Mouse (Mus musculus): ENCODE data around the gene D17H6S53E.
A peak's percentile ranks its signal among the peaks of the same experiment; 100 is the strongest.
"Not testable (repeated sequence)": the region's sequence is repeated elsewhere in the genome, so short reads cannot be mapped to it uniquely, and the experiment has no call there.

The D17H6S53E gene

DNA sequence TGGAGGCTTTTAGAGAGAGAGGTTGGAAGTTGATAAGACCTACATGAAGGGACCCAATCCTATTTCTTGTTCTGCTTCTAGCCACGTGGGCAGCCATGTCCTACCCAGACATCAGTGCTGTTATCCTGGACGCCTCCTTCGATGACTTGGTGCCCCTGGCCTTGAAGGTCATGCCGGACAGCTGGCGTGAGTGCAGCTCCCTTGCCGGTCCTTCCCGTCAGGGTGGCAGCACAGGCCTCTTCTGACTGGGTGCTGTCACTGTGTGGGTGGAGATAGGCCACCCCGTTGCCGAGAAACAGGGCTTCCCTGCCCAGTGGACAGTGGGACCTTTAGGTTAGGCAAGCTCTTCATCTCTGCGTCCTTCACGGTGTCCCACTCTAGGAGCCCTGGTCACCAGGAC lies 25.0 kb upstream of the D17H6S53E start:
- DNase-seq (ENCODE audit: low read depth, low spot score) = no peak

DNA sequence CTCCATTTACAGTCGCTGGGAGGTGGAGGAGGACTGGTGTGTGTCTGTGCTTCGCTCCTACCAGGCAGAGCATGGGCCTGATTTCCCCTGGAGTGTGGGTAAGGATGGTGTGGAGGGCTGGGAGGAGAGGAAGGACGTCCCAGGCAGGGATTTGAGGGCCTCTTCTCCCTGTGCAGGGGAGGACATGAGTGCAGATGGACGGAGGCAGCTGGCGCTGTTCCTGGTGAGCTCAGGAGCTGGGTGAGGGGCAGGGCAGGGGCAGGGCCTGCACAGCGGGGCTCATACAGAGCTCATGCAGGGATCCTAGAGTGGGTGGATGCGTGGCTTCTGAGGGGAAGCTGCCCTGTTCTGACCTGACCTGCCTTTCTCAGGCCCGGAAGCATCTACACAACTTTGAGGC lies 23.9 kb upstream of the D17H6S53E start:
- no peak for DNase-seq (ENCODE audit: low read depth, low spot score)

DNA sequence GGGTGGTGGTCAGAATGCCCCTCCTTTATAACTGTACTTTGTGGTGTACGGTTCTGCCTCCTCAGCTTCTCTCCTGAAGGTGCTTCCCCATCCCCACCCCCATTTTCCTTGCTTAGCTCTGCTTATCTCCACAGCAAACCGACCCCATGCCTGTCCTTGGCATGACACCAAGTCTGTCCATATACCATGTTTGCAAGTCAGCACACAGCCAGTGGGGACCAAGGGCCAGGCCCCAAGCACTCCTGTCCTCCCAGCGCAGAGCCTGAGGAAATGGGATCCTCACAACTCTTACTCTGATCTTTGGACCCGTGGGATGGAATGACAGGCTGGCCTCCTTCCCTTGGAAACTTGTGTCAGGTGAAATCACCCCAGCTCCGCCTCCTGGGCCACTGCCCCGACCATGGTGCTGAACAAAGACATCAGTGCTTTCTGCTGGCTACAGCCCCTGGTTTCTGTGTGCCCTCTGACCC lies 22.9 kb upstream of the D17H6S53E start:
- no peak for DNase-seq (ENCODE audit: low read depth, low spot score)

DNA sequence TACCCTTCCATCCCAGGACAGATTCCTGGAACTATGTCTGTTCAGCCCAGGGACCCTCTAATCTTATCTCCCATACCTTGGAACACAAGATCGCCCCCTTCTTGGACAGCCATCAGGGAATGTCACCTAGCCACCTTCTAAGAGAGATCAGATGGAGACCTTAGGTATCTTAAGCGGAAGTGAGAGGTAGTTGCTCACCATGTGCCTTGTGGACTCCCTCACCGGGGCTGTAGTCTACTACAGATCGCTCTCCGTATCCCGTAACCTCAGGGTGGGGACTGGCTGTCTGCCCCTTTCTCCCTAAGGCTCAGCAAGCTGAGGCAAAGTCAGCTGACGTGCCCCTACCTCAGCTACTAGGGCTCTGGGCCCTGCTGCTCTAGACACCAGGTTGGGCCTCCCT lies 22.1 kb upstream of the D17H6S53E start:
- no peak for DNase-seq (ENCODE audit: low read depth, low spot score)

DNA sequence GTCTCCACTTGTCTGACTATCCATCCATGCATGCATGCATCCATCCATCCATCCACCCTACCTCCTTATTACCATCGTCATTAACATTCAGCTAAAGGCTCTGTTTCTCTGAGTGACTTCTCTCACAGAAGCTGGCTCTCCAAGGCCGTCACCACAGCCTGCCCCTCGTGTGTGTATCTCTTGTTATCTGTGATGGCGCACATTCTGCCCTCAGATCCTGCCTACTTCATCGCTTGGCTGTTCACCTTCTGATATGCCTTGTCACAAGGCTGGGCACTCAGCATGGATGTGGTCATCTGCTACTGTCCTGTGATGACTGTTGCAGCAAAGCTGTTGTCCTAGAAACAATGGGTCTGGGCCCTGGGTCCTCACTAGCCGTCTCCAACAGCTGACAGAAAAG lies 21.4 kb upstream of the D17H6S53E start:
- no peak for DNase-seq (ENCODE audit: low read depth, low spot score)

DNA sequence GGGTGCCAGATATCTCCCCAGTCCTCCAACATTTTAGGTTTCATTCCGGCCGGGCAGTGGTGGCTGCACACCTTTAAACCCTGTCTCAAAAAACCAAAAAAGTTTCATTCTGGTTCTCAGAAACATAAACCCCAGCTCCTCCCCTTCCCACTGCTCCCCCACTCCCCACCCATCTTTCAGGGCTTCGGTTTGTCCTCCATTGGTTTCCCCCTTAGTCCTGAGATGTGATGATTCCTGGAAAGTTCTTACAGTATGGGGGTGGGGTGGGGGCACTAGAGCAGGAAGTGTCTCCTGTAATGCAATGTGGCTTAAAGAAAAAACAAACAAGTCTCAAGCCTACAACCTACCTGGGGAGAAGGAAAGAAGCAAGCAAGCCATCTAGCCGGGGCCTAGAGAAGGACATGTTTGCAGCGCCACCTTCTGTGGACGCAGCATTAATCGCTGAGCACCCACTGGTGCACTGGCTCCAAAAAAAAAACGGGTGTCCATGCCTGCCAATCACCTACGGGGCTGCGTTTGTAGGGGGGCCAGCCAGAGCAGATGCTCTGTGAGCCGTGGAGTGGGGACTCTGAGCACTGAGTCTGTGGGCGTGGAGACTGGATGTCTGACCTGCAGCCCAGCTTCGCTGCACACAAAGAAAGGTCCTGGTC lies 20.3 kb upstream of the D17H6S53E start:
- DNase-seq (ENCODE audit: low read depth, low spot score) = no peak

DNA sequence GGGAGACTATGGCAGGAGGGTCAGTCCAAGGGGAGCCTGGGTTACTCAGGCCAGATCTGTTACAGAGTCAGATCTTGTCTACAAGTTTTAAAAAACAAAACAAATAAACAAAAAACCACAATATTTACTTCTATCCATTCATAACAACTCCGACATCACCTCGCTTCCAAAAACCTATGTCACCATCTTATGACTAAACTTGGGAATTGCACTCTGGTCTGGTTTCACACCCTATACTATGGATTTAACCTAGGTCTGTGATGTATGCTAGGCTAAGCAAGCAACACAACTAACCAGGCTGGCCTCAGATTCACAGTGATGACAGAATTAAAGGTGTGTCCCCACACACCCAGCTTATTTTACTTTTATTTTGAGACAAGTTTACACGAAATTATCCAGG lies 19.7 kb upstream of the D17H6S53E start:
- no peak for DNase-seq (ENCODE audit: low read depth, low spot score)

DNA sequence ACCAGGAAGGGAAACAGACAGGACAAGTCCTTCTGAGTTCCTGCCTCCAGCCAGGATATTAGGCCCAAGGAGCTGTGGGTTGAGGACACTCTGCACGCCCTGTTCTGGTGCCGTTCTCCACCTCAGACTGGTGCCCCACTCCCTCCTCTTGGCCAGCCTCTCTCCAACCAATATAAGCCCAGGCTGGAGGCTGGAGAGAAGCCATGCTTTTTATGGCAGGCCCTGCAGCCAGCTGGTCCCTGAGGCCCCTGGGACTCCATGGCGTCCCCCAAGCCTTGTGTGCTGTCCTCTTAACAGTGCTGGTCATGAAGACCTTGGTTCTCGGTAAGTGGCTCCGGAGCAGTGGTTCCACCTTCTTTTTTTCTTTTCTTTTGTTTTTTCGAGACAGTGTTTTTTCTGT lies 18.1 kb upstream of the D17H6S53E start, which contains the start of gene Ly6g5c:
Gene Ly6g5c (plus strand): TSS at position 183 of the 400 bp plus-strand sequence.
- no peak for DNase-seq (ENCODE audit: low read depth, low spot score)

DNA sequence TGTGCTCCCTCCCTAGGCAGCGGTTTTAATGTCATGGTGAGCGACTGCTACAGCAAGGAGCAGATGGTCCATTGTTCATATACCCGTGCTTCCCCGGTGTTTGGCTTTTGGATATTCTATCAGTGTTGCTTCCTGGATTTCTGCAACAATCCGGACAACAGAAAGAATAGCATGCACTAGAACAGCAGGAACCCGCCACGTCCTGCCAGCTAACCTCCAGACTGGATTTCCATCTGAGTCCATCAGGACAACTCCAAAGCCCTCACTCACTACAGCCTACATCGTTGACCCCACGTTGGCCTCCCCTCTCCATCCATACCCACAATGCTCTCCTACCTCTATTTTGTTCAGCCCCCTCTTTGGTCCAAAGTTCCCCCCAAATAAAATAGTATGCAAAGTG lies 14.4 kb upstream of the D17H6S53E start:
- DNase-seq (ENCODE audit: low read depth, low spot score) = no peak

DNA sequence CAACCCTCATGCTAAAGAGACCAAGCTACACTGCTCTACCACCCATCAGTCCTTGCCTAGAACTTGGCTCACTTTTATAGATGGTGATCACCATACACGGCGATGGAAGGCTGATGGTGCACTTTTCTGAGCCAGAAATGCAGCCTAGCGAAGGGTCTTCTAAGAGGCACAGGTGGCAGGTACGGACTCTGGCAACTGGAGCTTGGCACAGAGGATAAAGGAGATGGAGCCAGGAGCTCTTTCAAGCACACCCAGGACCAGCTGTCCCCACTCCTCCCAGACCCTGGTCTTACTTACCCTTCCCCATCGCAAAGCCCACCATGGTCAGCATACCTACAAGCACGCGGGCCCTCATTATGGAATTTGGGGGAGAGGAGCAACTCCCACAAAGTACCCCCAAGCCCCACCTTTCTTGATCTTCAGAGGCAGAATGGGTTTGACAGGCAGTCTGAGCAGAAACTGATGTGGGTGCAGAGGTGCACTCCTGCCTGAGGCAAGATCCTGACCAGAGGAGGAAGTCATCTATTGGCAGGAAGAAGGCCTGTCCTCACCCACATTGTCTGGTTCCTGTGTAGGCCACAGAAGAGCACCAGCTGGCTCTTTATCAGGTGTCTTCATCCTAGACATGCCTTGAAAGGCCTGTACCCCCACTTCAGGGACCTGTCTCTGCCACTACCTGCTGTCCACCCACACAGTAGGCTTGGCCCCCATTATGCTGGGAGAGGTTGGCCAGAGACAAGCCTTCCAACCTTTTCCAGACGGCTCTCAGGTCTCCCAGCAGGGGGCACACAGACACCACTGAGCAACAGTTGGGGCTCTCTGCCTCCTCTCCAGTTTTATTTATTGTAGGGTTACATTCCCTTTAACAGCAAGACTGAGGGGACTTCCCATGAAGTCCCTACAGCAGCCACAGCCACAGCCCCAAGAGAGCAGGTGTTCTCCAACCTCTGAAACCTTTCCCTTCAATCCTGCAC lies 10.8 kb upstream of the D17H6S53E start, which contains the start of gene Ly6g5b:
Gene Ly6g5b (minus strand): TSS at position 383 of the 974 bp plus-strand sequence.
- no peak for DNase-seq (ENCODE audit: low read depth, low spot score)

DNA sequence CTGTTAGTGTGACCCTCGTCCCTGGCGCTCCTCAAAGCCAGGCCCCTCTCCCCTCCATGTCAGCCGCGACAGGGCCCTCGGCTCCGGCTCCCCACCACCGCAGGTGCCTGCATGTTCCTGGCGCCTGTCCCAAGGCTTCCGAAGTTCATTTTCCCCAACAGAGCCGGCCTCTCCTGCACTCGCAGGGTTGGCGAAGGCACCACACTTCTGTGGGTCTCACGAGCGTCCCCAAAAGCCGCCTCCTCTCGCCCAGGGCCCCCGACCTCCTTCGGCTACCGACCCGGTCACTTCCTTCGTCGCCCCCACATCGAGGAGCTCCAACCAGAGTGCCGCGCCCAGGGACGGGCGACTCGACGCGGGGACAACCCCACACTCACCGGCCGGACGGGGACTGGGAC lies 5.4 kb upstream of the D17H6S53E start:
- no peak for DNase-seq (ENCODE audit: low read depth, low spot score)

DNA sequence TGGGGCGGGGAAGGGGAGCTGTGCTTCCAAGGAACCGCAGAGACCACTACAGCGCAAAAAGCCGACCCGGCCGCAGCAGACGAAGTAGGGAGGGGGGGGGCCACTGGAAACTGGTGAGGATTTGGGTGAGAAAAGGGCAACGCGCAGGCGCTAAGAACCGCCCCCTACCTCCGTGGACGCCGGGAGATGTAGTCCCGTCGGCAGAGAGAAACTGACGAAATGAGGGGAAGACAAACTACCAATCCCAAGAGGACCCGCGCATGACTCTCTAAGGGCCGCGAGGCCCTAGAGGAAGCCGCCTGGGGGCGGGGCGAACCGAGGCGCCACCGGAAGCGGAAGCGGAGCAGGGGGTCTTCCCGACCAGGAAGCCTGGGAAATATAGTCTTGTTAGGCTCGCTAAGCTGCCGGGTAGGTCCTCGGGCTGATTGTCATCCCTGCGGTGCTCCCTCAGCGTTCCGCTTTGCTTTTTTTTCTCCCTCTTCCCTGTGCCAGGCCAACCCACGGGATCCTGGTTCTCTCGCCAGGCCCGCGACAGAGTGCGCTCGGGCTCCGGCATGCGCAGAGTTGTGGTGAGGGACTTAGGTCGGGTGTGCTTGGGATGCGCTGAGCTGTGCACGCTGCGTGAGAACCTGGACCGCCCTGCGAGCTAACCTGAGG lies 4.9 kb upstream of the D17H6S53E start, which contains the start of gene Gpank1:
Gene Gpank1 (plus strand): TSS at position 313 of the 657 bp plus-strand sequence.
- DNase-seq (ENCODE audit: low read depth, low spot score) = peak; percentile 95

DNA sequence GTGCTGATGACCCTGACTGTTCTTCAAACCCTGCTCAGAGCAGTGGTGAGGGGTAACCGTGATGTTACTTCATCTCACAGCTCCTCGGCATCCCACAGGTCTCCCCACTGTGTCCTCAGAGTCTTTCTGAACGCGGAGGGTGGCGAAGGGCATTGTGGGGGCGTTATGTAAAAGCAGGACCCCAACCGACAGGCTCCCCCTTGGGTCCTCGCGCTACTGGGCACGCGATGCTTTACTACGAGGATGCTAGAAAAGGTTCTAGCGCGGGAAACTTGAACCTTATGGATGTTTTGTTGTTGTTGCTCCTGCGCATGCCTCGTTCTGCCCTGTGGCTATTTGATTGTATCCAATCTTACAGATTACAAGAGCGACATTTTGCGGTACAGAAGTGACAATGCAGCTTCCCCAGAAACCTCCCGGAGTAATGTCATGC lies 4.3 kb upstream of the D17H6S53E start, which contains the start of gene Csnk2b:
Gene Csnk2b (minus strand): TSS at position 183 of the 433 bp plus-strand sequence.
- DNase-seq (ENCODE audit: low read depth, low spot score) = peak; percentile 33

DNA sequence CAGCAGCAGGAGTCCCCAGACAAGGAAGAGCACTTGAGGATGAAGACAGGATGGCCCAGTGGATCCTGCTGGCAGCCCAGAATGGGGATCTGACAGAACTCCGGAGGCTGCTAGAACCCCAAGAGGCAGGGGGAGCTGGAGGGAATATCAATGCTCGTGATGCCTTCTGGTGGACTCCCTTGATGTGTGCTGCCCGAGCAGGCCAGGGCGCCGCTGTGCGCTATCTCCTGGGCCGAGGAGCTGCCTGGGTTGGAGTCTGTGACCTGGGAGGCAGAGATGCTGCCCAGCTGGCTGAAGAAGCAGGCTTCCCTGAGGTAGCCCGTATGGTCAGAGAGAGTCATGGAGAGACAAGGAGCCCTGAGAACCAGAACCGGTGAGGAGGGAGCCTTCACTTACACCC lies 2.9 kb upstream of the D17H6S53E start:
- not testable (repeated sequence) for DNase-seq (ENCODE audit: low read depth, low spot score)

DNA sequence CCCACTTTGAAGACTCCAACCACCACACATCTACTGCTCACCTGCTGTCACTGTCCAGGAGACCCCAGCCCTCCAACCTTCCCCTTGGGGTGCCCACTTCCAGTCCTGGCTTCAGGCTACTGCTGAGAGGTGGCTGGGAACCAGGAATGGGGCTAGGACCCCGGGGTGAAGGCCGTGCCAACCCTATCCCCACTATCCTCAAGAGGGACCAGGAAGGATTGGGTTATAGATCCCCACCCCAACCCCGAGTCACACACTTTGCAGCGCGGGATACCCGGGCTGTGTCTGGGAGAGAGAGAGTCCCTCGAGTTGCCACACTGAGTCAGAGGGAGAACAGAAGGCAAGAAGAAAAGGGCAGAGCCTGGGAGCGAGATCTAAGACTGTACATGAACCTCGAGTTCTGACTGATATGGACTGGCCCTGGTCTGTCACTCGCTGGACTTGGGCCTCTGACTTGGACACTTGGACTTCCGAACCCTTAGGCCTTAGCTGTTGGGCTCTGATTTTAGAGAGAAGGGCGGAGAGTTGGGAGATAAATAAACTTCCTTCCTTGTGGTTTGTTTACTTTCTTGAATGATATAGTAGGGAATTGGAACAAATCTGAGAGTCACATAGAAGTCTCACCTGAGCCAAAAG lies 1.8 kb upstream of the D17H6S53E start:
- DNase-seq (ENCODE audit: low read depth, low spot score) = not testable (repeated sequence)

DNA sequence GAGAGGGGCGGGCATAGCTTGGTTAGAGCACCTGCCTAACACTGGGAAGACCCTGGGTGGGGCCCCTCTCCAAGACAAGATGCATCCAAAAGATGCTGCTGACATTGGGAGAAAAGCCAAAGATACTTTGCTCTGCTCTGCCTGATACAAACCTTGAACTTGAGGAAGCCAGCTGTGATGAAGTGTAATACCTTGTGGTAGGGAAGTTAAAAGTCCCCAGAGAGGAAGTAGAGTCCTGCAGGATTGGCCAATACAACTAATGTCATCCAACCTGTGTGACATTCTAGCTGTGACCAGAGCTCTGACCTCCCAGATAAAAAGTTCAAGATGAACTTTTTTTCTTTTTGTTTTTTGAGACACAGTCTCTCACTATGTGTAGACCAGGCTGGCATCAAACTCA lies 1.1 kb upstream of the D17H6S53E start:
- DNase-seq (ENCODE audit: low read depth, low spot score) = no peak

DNA sequence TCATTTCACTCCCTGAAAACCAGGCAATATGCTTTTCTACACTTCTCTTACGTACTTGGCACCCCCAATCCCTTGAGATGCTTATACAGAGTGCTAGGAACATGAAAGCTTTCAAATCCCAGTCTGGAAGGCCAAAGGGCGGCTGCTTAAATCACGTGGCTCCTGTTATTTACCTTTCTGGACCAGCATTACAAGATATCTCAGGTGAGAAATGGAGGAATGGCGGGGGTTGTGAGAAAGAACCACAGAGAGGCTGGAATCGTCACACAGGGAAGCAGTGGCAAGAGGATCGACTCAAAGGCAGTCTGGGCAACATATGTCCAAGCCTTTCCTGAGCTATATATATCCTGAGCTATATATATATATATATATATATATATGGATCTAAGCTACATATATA lies 595 bp upstream of the D17H6S53E start:
- DNase-seq (ENCODE audit: low read depth, low spot score) = no peak

DNA sequence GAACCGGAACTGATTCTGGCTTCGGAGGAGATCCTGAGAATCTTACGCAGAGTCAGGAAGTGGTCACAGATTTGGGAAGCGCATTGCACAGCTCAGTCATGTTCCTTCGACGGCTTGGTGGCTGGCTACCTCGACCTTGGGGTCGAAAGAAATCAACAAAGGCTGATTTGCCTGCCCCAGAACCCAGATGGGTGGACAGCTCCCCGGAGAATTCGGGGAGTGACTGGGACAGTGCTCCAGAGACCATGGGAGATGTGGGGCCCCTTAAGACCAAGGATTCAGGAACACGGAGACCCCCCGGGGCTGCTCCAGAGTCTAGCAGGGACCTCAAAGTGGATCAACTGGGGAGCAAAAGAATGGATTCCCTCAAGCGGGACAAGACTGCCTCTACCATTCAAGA lies 844 bp downstream of the D17H6S53E start:
- no peak for DNase-seq (ENCODE audit: low read depth, low spot score)

DNA sequence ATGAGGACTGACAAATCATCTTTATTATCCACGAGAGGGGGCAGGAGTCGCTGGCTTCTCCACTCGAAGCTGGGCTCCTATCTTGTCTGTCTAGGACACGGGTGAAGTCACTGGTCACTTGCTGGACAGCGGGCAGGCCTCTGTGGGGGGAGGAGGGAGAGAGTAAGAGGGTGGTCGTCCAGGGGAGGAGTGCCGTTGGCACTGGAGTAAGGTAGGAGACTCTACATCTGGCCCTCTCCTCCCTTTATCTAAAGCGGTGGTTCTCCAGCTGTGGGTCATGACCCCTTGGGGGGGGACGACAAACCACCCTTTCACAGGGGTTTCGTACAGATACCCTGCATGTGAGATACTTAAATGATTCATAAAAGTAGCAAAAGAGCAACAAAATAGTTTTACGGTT lies 2.8 kb downstream of the D17H6S53E start:
- no peak for DNase-seq (ENCODE audit: low read depth, low spot score)

DNA sequence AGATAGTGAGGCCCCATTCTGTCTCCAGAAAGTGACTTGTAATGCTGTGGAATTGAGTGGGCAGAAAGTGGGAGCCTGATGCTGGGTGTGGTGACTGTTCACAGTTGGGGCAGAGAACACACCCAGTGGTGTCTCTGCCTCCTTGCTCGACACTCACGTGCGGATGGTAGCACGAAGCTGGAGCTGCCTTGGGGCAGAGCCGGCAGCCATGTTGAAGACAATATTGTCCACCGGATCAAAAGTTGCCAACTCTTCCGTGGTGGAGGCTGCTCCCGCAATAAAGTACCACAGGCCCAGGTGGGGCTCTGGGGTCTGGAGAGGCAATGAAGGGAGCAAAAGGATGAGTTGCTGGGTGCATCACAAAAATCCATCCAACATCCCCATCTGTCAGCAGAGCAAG lies 4.9 kb downstream of the D17H6S53E start:
- no peak for DNase-seq (ENCODE audit: low read depth, low spot score)

DNA sequence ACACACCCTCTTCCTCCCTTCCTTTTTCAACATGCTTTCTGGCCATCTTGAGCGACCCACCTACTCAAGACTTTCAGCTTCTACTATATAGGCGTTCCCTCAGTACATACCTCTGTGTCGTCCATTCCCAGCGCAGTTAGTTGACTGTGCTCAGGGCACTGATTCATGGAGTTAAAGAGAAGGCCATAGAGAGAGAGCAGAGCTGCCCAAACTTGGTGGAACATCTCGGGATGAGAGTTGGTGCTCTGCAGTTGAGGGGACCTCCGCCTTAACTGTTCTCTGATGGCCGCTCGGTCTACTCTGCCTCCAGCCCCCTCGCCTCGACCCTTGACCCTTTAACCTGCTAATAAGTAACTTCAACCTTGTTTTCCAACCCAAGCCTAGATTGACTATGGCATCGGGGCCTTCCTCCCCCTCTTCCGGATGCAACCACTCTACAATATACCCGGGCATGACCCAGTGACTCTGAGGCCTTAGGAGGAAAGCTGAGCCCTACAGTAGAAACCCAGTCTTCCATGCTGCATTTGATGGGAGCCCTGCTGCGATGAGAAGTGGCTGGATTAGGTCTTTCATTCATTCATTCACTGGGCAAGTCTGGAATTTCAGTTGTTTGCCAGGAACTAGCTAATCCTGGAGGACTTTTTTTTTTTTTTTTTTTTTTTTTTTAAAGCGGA lies 5.5 kb downstream of the D17H6S53E start, which contains the start of gene Apom:
Gene Apom (minus strand): TSS at position 551 of the 674 bp plus-strand sequence.
- no peak for DNase-seq (ENCODE audit: low read depth, low spot score)
